Mouse (Mus musculus): Measurements from ENCODE around the gene Arid1b. TPM values are rescaled to one million over a fixed set of nuclear protein-coding genes. Genes with fewer than 3 reads are reported as not detected.

Gene Arid1b
- polyA plus RNA-seq, 1 experiment from 2014 or later, result 2.2 TPM

GRCm38 (mm10) chr17:4996814-4997549, 2.9 kb downstream of the Arid1b start:
- Histone ChIP-seq H3K4me3 (ENCODE audit: low read depth, low read length) (peak overlapping the region; percentile 98), H3K4me2 (ENCODE audit: low read depth, low read length) (peak overlapping the region; percentile 78), H3K9me3 (ENCODE audit: low read length) (no peaks in the 10 kb centered on the region), H3K36me3 (replicated peaks; ENCODE audit: insufficient read depth, low read length) (no peaks in the 10 kb centered on the region), H3K4me1 (ENCODE audit: insufficient read depth) (peaks cover 19% of the 10 kb centered on the region), H3K27ac (ENCODE audit: low read depth) (peak overlapping the region; percentile 98), H3K9ac (replicated peaks) (peak overlapping the region; percentile 98), H3K27me3 (ENCODE audit: insufficient read depth, low read length) (no peaks in the 10 kb centered on the region)
- ATAC-seq (no peak), DNase-seq (no peak)
- TF ChIP-seq CTCF (IDR thresholded peaks at IDR 0.05; ENCODE audit: low read depth), result no peak
- TF ChIP-seq EP300 (IDR thresholded peaks at IDR 0.05; ENCODE audit: low read depth), result no peak
- WGBS (ENCODE audit: insufficient replicate concordance), result 1% methylated on average over 20 of the region's 20 CpGs

- no peak for ATAC-seq
- Histone ChIP-seq H3K9ac (replicated peaks) (no peak overlapping the region), H3K4me2 (ENCODE audit: low read depth, low read length) (peak overlapping the region; percentile 38), H3K27me3 (ENCODE audit: insufficient read depth, low read length) (no peaks in the 10 kb centered on the region), H3K9me3 (ENCODE audit: low read length) (no peaks in the 10 kb centered on the region), H3K27ac (ENCODE audit: low read depth) (no peak overlapping the region), H3K4me3 (ENCODE audit: low read depth, low read length) (no peak overlapping the region), H3K4me1 (ENCODE audit: insufficient read depth) (peaks cover 21% of the 10 kb centered on the region), H3K36me3 (replicated peaks; ENCODE audit: insufficient read depth, low read length) (no peaks in the 10 kb centered on the region)
- DNase-seq, result no peak
- WGBS (ENCODE audit: insufficient replicate concordance), result 46% methylated on average over 3 of the region's 3 CpGs
- TF ChIP-seq EP300 (IDR thresholded peaks at IDR 0.05; ENCODE audit: low read depth) (no peak), CTCF (IDR thresholded peaks at IDR 0.05; ENCODE audit: low read depth) (no peak)
These were observed 3.8 kb downstream of the Arid1b start for GRCm38 (mm10) chr17:4997968-4998367.

- Histone ChIP-seq H3K27me3 (ENCODE audit: insufficient read depth, low read length) (no peaks in the 10 kb centered on the region), H3K9me3 (ENCODE audit: low read length) (no peaks in the 10 kb centered on the region), H3K9ac (replicated peaks) (no peak overlapping the region), H3K27ac (ENCODE audit: low read depth) (no peak overlapping the region), H3K4me3 (ENCODE audit: low read depth, low read length) (no peak overlapping the region), H3K36me3 (replicated peaks; ENCODE audit: insufficient read depth, low read length) (no peaks in the 10 kb centered on the region), H3K4me1 (ENCODE audit: insufficient read depth) (peaks cover 33% of the 10 kb centered on the region), H3K4me2 (ENCODE audit: low read depth, low read length) (no peak overlapping the region)
- 37% methylated on average over 1 of the region's 1 CpGs for WGBS (ENCODE audit: insufficient replicate concordance)
- no peak for TF ChIP-seq EP300 (IDR thresholded peaks at IDR 0.05; ENCODE audit: low read depth)
- no peak for TF ChIP-seq CTCF (IDR thresholded peaks at IDR 0.05; ENCODE audit: low read depth)
- DNase-seq (no peak), ATAC-seq (no peak)
These were observed 5.1 kb downstream of the Arid1b start for GRCm38 (mm10) chr17:4999256-4999655.

GRCm38 (mm10) chr17:5000001-5000400, 5.9 kb downstream of the Arid1b start:
- Histone ChIP-seq H3K27ac (ENCODE audit: low read depth) (0 out of 2 replicates have a peak overlapping the region, but pooled peaks have one; percentile 22), H3K36me3 (replicated peaks; ENCODE audit: insufficient read depth, low read length) (no peaks in the 10 kb centered on the region), H3K9ac (replicated peaks) (no peak overlapping the region; the same call in 1 of the 2 replicates), H3K4me2 (ENCODE audit: low read depth, low read length) (peak overlapping the region; percentile 22; the same call in 1 of the 2 replicates), H3K27me3 (ENCODE audit: insufficient read depth, low read length) (no peaks in the 10 kb centered on the region), H3K4me1 (ENCODE audit: insufficient read depth) (peaks cover 40% of the 10 kb centered on the region), H3K4me3 (ENCODE audit: low read depth, low read length) (no peak overlapping the region), H3K9me3 (ENCODE audit: low read length) (no peaks in the 10 kb centered on the region)
- no peak for DNase-seq
- TF ChIP-seq CTCF (IDR thresholded peaks at IDR 0.05; ENCODE audit: low read depth) (no peak), EP300 (IDR thresholded peaks at IDR 0.05; ENCODE audit: low read depth) (no peak)
- ATAC-seq, result no peak
- WGBS (ENCODE audit: insufficient replicate concordance), result 69% methylated on average over 10 of the region's 10 CpGs

- peaks cover 46% of the 10 kb centered on the region for H3K4me1 ChIP-seq (ENCODE audit: insufficient read depth)
- TF ChIP-seq EP300 (IDR thresholded peaks at IDR 0.05; ENCODE audit: low read depth), result no peak
These were observed 6.7 kb downstream of the Arid1b start for GRCm38 (mm10) chr17:5000871-5001270.

GRCm38 (mm10) chr17:5001531-5002131, 7.5 kb downstream of the Arid1b start:
- no peak overlapping the region for H3K4me3 ChIP-seq (ENCODE audit: low read depth, low read length)
- H3K4me1 ChIP-seq (ENCODE audit: insufficient read depth), result peaks cover 51% of the 10 kb centered on the region
- no peaks in the 10 kb centered on the region for H3K9me3 ChIP-seq (ENCODE audit: low read length)
- no peak for DNase-seq
- no peak overlapping the region for H3K9ac ChIP-seq (replicated peaks)
- H3K27ac ChIP-seq (ENCODE audit: low read depth), result no peak overlapping the region
- H3K36me3 ChIP-seq (replicated peaks; ENCODE audit: insufficient read depth, low read length), result no peaks in the 10 kb centered on the region
- 55% methylated on average over 9 of the region's 9 CpGs for WGBS (ENCODE audit: insufficient replicate concordance)
- no peak overlapping the region for H3K4me2 ChIP-seq (ENCODE audit: low read depth, low read length)
- ATAC-seq, result no peak
- no peaks in the 10 kb centered on the region for H3K27me3 ChIP-seq (ENCODE audit: insufficient read depth, low read length)
- TF ChIP-seq CTCF (IDR thresholded peaks at IDR 0.05; ENCODE audit: low read depth) (no peak), EP300 (IDR thresholded peaks at IDR 0.05; ENCODE audit: low read depth) (no peak)

More at GRCm38 (mm10) chr17:5000871-5001270, 6.7 kb downstream of the Arid1b start:
- no peak overlapping the region for H3K9ac ChIP-seq (replicated peaks)
- DNase-seq (no peak), ATAC-seq (no peak)
- no peaks in the 10 kb centered on the region for H3K9me3 ChIP-seq (ENCODE audit: low read length)
- WGBS (ENCODE audit: insufficient replicate concordance), result 73% methylated on average over 7 of the region's 7 CpGs
- H3K4me2 ChIP-seq (ENCODE audit: low read depth, low read length), result no peak overlapping the region
- no peak overlapping the region for H3K4me3 ChIP-seq (ENCODE audit: low read depth, low read length)
- no peak overlapping the region for H3K27ac ChIP-seq (ENCODE audit: low read depth)
- no peaks in the 10 kb centered on the region for H3K27me3 ChIP-seq (ENCODE audit: insufficient read depth, low read length)
- no peaks in the 10 kb centered on the region for H3K36me3 ChIP-seq (replicated peaks; ENCODE audit: insufficient read depth, low read length)

All from liver, postnatal 0 days (tissue).